Comparison of ENCODE assay signal across 19 mouse cellular contexts in the genomic region with DNA sequence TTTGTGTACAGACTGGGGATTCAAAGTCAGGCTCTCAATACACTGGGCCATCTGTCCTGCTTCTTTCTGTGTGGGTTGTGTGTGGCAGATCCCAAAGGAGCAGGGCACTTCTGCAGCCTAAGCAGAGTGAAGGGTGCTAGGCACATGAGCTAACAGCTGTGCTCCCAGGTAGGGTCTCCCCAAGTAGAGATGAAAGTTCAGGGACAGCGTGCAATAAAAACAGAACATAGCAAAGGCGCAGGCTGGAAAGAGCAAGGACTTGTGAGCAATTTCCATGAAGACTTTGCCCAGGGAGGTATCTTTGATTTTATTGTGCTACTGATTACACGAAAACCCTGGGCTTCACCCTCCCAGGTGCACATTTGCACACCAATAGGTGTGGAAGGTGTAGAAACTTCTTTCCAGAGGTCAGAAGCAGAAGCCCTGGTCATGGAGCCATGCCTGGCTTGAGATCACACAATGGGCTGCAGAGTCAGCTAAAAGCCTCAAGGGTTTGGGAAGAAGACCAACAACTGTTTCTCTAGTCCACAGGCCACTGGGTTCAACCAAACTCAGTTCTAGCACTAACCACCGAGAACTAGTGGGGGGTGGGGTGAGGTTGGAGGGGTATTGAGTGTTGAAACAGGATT. TPM values are rescaled to one million over a fixed set of nuclear protein-coding genes. Genes with fewer than 3 reads are reported as not detected.
A peak's percentile ranks its signal among the peaks of the same experiment; 100 is the strongest.
DNase-seq lines count a peak whose midpoint lies in the region; ATAC-seq and TF ChIP-seq lines count a peak whose summit lies in the region.
"Had no signal": no experiment of that assay in that cellular context is flagged by ENCODE, and none has a peak within 500 bp of the region (broad histone marks: within the 10 kb centered on the region; RNA-seq: fewer than 3 reads in every experiment).

No protein-coding gene starts in this region.

- peak overlapping the region; percentile 32 for H3K4me2 ChIP-seq in intestine, embryonic 15.5 days (replicated peaks)
- H3K4me2 ChIP-seq: hindbrain, embryonic 12.5 days; liver, embryonic 15.5 days; midbrain, embryonic 13.5 days; neural tube, embryonic 15.5 days had no signal

- WGBS in kidney, adult 2 months = 60% methylated on average over 4 of the region's 4 CpGs
- WGBS in intestine, embryonic 15.5 days = 62% methylated on average over 4 of the region's 4 CpGs

- H3K4me3 ChIP-seq in kidney, adult 2 months (ENCODE audit: insufficient read depth, low read depth, low read length) = no peak overlapping the region
- no peak overlapping the region for H3K4me3 ChIP-seq in intestine, embryonic 15.5 days (replicated peaks)
- H3K4me3 ChIP-seq: forebrain, embryonic 10.5 days; hindbrain, embryonic 12.5 days; liver, embryonic 15.5 days; midbrain, embryonic 13.5 days; myocyte; neural tube, embryonic 15.5 days had no signal

- H3K36me3 ChIP-seq in kidney, adult 2 months (ENCODE audit: control insufficient read depth, insufficient read depth, low read length) = no peaks in the 10 kb centered on the region
- H3K36me3 ChIP-seq in intestine, embryonic 15.5 days = no peaks in the 10 kb centered on the region
- H3K36me3 ChIP-seq: forebrain, embryonic 10.5 days; hindbrain, embryonic 12.5 days; liver, embryonic 15.5 days; midbrain, embryonic 13.5 days; neural tube, embryonic 15.5 days had no signal

- H3K27ac ChIP-seq in kidney, adult 2 months (ENCODE audit: insufficient read depth, low read depth, low read length) = peak overlapping the region; percentile 76
- H3K27ac ChIP-seq in intestine, embryonic 15.5 days = peak overlapping the region; percentile 90
- H3K27ac ChIP-seq: forebrain, embryonic 10.5 days; hindbrain, embryonic 12.5 days; liver, embryonic 15.5 days; midbrain, embryonic 13.5 days; neural tube, embryonic 15.5 days had no signal

- ATAC-seq in intestine, embryonic 15.5 days = peak; percentile 75
- ATAC-seq: midbrain, embryonic 13.5 days had no signal

- peaks cover 22% of the 10 kb centered on the region for H3K4me1 ChIP-seq in kidney, adult 2 months (ENCODE audit: control insufficient read depth, insufficient read depth, low read length)
- peaks cover 18% of the 10 kb centered on the region for H3K4me1 ChIP-seq in intestine, embryonic 15.5 days (replicated peaks)

- TF ChIP-seq CTCF in kidney, adult 2 months (conservative IDR thresholded peaks at IDR 0.05; ENCODE audit: insufficient read depth, insufficient read length, low read depth, low read length) = no peak

- no peaks in the 10 kb centered on the region for H3K9me3 ChIP-seq in intestine, embryonic 15.5 days
- H3K9me3 ChIP-seq: forebrain, embryonic 10.5 days; liver, embryonic 15.5 days; neural tube, embryonic 15.5 days had no signal

- TF ChIP-seq POLR2A in kidney, adult 2 months (IDR thresholded peaks at IDR 0.05; ENCODE audit: low read depth, low read length) = no peak

- no peak overlapping the region for H3K9ac ChIP-seq in intestine, embryonic 15.5 days
- H3K9ac ChIP-seq: hindbrain, embryonic 12.5 days; liver, embryonic 15.5 days; midbrain, embryonic 13.5 days; neural tube, embryonic 15.5 days had no signal

- peak; percentile 80 for DNase-seq in kidney, adult 2 months
- no peak for DNase-seq in kidney, postnatal 10 days
- peak; percentile 54 for DNase-seq in NIH3T3 (ENCODE audit: low read depth)
- peak; percentile 52 to 54 for DNase-seq in kidney, postnatal 36 days
- DNase-seq in left cerebral cortex, adult 9 months (ENCODE audit: low spot score in 2 of 2) = no peak
- no peak for DNase-seq in thymus, postnatal 10 days (ENCODE audit: low spot score in 2 of 2)
- no peak for DNase-seq in gastrocnemius, postnatal 4 days (ENCODE audit: low spot score in 2 of 2)
- DNase-seq: adrenal gland, postnatal 36 days; cerebellum, adult 8-10 months; gastrocnemius, postnatal 25 days; heart, postnatal 10 days; thymus, adult 18-20 months had no signal

- no peaks in the 10 kb centered on the region for H3K27me3 ChIP-seq in kidney, adult 2 months (replicated peaks; ENCODE audit: control insufficient read depth, insufficient read depth, low read length)
- H3K27me3 ChIP-seq in intestine, embryonic 15.5 days (replicated peaks) = no peaks in the 10 kb centered on the region
- H3K27me3 ChIP-seq: hindbrain, embryonic 12.5 days; liver, embryonic 15.5 days; midbrain, embryonic 13.5 days; neural tube, embryonic 15.5 days had no signal

RNA-seq across cellular contexts. Expression of a gene that starts 13.8 kb away (rescaled TPM):
- polyA plus RNA-seq in kidney, adult 2 months (2012; rRNA removed) = 2.1 and 2.3 TPM in 2 replicates
- polyA plus RNA-seq in intestine, embryonic 15.5 days (2015; fragmentation: Nextera tagmentation; extraction: Ambion mirVana) = 0.88 and 1.0 TPM in 2 replicates
- total RNA-seq in gastrocnemius, postnatal 4 days (2021) = 1 to 10 TPM; 2.7 to 3.9 TPM
- total RNA-seq: heart, postnatal 10 days had no signal
- polyA plus RNA-seq: forebrain, embryonic 10.5 days had no signal

RNA-seq across cellular contexts. Expression of a gene that starts 58.5 kb away (rescaled TPM):
- 15.1 and 16.0 TPM in 2 replicates for polyA plus RNA-seq in kidney, adult 2 months (2012; rRNA removed)
- polyA plus RNA-seq in intestine, embryonic 15.5 days (2015; fragmentation: Nextera tagmentation; extraction: Ambion mirVana) = 16.0 and 18.0 TPM in 2 replicates
- total RNA-seq in gastrocnemius, postnatal 4 days (2021) = 10 to 100 TPM; 54.1 to 55.7 TPM

Comparison
In these comparisons a context has a peak if more than half of its experiments do, and no peak if none do; other contexts are left out.
1. DNase-seq: peak in kidney, adult 2 months (single experiment), NIH3T3 (single experiment) and kidney, postnatal 36 days (2 of 2); none in kidney, postnatal 10 days (single experiment), left cerebral cortex, adult 9 months (0 of 2), thymus, postnatal 10 days (0 of 2) and gastrocnemius, postnatal 4 days (0 of 2).